Mouse (Mus musculus) lung, postnatal 0 days (tissue): ENCODE data around the gene Ror2. TPM values are rescaled to one million over a fixed set of nuclear protein-coding genes. Genes with fewer than 3 reads are reported as not detected.

Source experiments
- ATAC-seq: fragments of 200-750 bp; cut with Nextera tagmentation; 2 replicates; pipeline ENCODE4 v1.8.0; 2017; ENCODE audit warnings: moderate library complexity
- DNase-seq: peaks from one replicate; pipeline ENCODE4 v3.0.0-alpha.2; 2016; ENCODE audit warnings: low spot score
- H3K27ac ChIP-seq: fragments of 300-500 bp; sonication (generic); 2 replicates; pipeline ENCODE4 v1.5.1; 2014; ENCODE audit warnings: antibody characterized with exemption, mild to moderate bottlenecking, low read length, mixed read lengths
- H3K27me3 ChIP-seq: fragments of 300-500 bp; sonication (generic); replicated peaks from 2 replicates; pipeline ENCODE4 v1.6.1; 2014; ENCODE audit warnings: low read length, mixed read lengths; ENCODE audit not compliant: insufficient read depth
- H3K36me3 ChIP-seq: fragments of 300-500 bp; sonication (generic); 2 replicates; pipeline ENCODE4 v1.6.1; 2014; ENCODE audit warnings: low read length, mixed read lengths; ENCODE audit not compliant: insufficient read depth
- H3K4me1 ChIP-seq: fragments of 300-500 bp; sonication (generic); 2 replicates; pipeline ENCODE4 v1.6.1; 2014; ENCODE audit warnings: antibody characterized with exemption, low read depth, low read length, mixed read lengths; ENCODE audit not compliant: insufficient read depth
- H3K4me2 ChIP-seq: fragments of 300-500 bp; sonication (generic); replicated peaks from 2 replicates; pipeline ENCODE4 v1.6.1; 2014; ENCODE audit warnings: low read depth, mild to moderate bottlenecking, low read length, moderate library complexity, mixed read lengths
- H3K4me3 ChIP-seq: fragments of 300-500 bp; sonication (generic); 2 replicates; pipeline ENCODE4 v1.5.1; 2014; ENCODE audit warnings: low read depth, low read length
- H3K9ac ChIP-seq: fragments of 300-500 bp; sonication (generic); replicated peaks from 2 replicates; pipeline ENCODE4 v1.6.1; 2014; ENCODE audit warnings: low read depth, mild to moderate bottlenecking
- H3K9me3 ChIP-seq: fragments of 300-500 bp; sonication (generic); 2 replicates; pipeline ENCODE4 v1.6.1; 2016; ENCODE audit warnings: low read length, mixed read lengths
- CTCF ChIP-seq: IDR thresholded peaks from 2 replicates; pipeline ENCODE4 v1.5.1; 2016; ENCODE audit warnings: antibody characterized with exemption, mild to moderate bottlenecking
- EP300 ChIP-seq: IDR thresholded peaks from 2 replicates; pipeline ENCODE4 v1.6.1; 2016; ENCODE audit warnings: antibody characterized with exemption, mild to moderate bottlenecking, control low read depth
- WGBS: fragments of 180-500 bp; shearing (Covaris S2); extraction: QIAGEN DNeasy Blood & Tissue Kit; methylation state at CpG from one replicate; pipeline ENCODE4 v1.1.7; 2014; 5-methylcytosine and 5-hydroxymethylcytosine counted together
- polyA plus RNA-seq: library from polyadenylated mRNA; unstranded; fragments of >200 nt; fragmentation: Nextera tagmentation; extraction: Ambion mirVana; gene quantifications from 2 replicates; pipeline ENCODE4 v1.2.1, GENCODE M21; 2015

Gene Ror2
- polyA plus RNA-seq, 1 experiment from 2014 or later: 5.3 TPM

- peak; percentile 83 for ATAC-seq
- Histone ChIP-seq H3K36me3 (no peaks in the 10 kb centered on the region), H3K9ac (no peak overlapping the region), H3K27ac (peak overlapping the region; percentile 22), H3K4me2 (no peak overlapping the region), H3K4me3 (no peak overlapping the region), H3K27me3 (no peaks in the 10 kb centered on the region), H3K4me1 (peaks cover 5% of the 10 kb centered on the region), H3K9me3 (no peaks in the 10 kb centered on the region)
- WGBS: 49% methylated on average over 16 of the region's 16 CpGs
- TF ChIP-seq CTCF: no peak
- TF ChIP-seq EP300: peak; percentile 67
- DNase-seq: peak; percentile 91
Observed at GRCm38 (mm10) chr13:53262509-53263250, 23.2 kb downstream of the Ror2 start.

- Histone ChIP-seq H3K27me3 (no peaks in the 10 kb centered on the region), H3K27ac (peak overlapping the region; percentile 35; the same call in 1 of the 2 replicates), H3K9ac (no peak overlapping the region), H3K4me1 (peaks cover 5% of the 10 kb centered on the region), H3K4me2 (no peak overlapping the region), H3K4me3 (no peak overlapping the region), H3K36me3 (no peaks in the 10 kb centered on the region), H3K9me3 (no peaks in the 10 kb centered on the region)
- ATAC-seq (peak; percentile 61), DNase-seq (peak; percentile 86)
- TF ChIP-seq EP300: peak; percentile 89
- TF ChIP-seq CTCF: no peak
- 35% methylated on average over 8 of the region's 8 CpGs for WGBS
Observed at GRCm38 (mm10) chr13:53261106-53261771, 24.7 kb downstream of the Ror2 start.

- Histone ChIP-seq H3K27ac (no peak overlapping the region), H3K27me3 (no peaks in the 10 kb centered on the region), H3K36me3 (no peaks in the 10 kb centered on the region), H3K9me3 (no peaks in the 10 kb centered on the region), H3K9ac (no peak overlapping the region), H3K4me1 (peaks cover 5% of the 10 kb centered on the region), H3K4me2 (no peak overlapping the region), H3K4me3 (no peak overlapping the region)
- DNase-seq: no peak
- WGBS: 44% methylated on average over 8 of the region's 8 CpGs
- no peak for ATAC-seq
- TF ChIP-seq EP300 (no peak), CTCF (no peak)
Observed at GRCm38 (mm10) chr13:53258943-53259342, 27.0 kb downstream of the Ror2 start.

- WGBS: 39% methylated on average over 4 of the region's 4 CpGs
- peaks cover 5% of the 10 kb centered on the region for H3K4me1 ChIP-seq
- DNase-seq (no peak), ATAC-seq (no peak)
- no peaks in the 10 kb centered on the region for H3K27me3 ChIP-seq
- H3K9me3 ChIP-seq: no peaks in the 10 kb centered on the region
- no peak overlapping the region for H3K4me3 ChIP-seq
- no peaks in the 10 kb centered on the region for H3K36me3 ChIP-seq
- H3K4me2 ChIP-seq: no peak overlapping the region
- H3K27ac ChIP-seq: no peak overlapping the region
- TF ChIP-seq EP300: no peak
- TF ChIP-seq CTCF: no peak
- H3K9ac ChIP-seq: no peak overlapping the region
Observed at GRCm38 (mm10) chr13:53258497-53258896, 27.4 kb downstream of the Ror2 start.

- Histone ChIP-seq H3K27ac (no peak overlapping the region), H3K4me3 (no peak overlapping the region), H3K4me1 (no peaks in the 10 kb centered on the region), H3K27me3 (no peaks in the 10 kb centered on the region), H3K9me3 (no peaks in the 10 kb centered on the region), H3K36me3 (no peaks in the 10 kb centered on the region), H3K4me2 (no peak overlapping the region), H3K9ac (no peak overlapping the region)
- no peak for ATAC-seq
- no peak for TF ChIP-seq EP300
- TF ChIP-seq CTCF: no peak
- WGBS: 86% methylated on average over 12 of the region's 12 CpGs
- no peak for DNase-seq
Observed at GRCm38 (mm10) chr13:53253255-53253654, 32.7 kb downstream of the Ror2 start.

- DNase-seq (peak; percentile 67), ATAC-seq (peak; percentile 84)
- WGBS: 41% methylated on average over 24 of the region's 24 CpGs
- 0 out of 2 replicates have a peak, but pooled peaks cover 2% of the 10 kb centered on the region for H3K4me1 ChIP-seq
- H3K4me3 ChIP-seq: peak overlapping the region; percentile 10; the same call in 1 of the 2 replicates
- H3K27ac ChIP-seq: peak overlapping the region; percentile 1; the same call in 1 of the 2 replicates
- no peaks in the 10 kb centered on the region for H3K9me3 ChIP-seq
- H3K4me2 ChIP-seq: peak overlapping the region; percentile 41
- TF ChIP-seq EP300: no peak
- TF ChIP-seq CTCF: no peak
- no peaks in the 10 kb centered on the region for H3K27me3 ChIP-seq
- no peaks in the 10 kb centered on the region for H3K36me3 ChIP-seq
- H3K9ac ChIP-seq: no peak overlapping the region
Observed at GRCm38 (mm10) chr13:53248586-53249401, 37.1 kb downstream of the Ror2 start.
